Mouse (Mus musculus): ENCODE results near the gene Ppp2r5e.

DNA sequence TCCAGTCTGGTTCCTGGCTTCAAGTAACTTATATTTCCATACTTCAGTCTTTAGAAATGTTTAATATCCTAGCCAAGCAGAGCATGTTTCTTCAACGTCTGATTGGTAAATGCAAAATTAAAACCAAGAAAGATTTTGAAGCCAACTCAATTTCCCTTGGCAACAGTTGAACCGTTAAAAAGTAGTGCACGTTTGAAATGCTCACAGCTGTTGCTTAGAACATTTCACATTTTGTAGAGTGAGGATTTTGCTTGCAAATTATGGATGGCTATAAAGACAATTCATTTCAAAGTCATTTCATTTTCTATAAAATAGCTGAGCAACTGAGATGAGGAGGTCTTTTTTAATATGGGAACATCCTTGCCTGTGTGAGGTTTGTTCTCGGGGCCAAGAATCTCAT, 1.7 kb upstream of the Ppp2r5e start:
- TF ChIP-seq CTCF (IDR thresholded peaks at IDR 0.05; ENCODE audit: low read depth, low read length) = no peak
- TF ChIP-seq POLR2A (IDR thresholded peaks at IDR 0.05; ENCODE audit: extremely low read depth, insufficient read depth, low read length) = no peak

Data from liver, adult 2 months (tissue).